Mouse (Mus musculus) spleen, adult 2 months (tissue): ENCODE results near the gene Cat.

Source experiments
- CTCF ChIP-seq: fragments of 200-500 bp; IDR thresholded peaks from 2 replicates; pipeline ENCODE4 v1.5.1; 2011; ENCODE audit warnings: mild to moderate bottlenecking, inconsistent platforms; ENCODE audit not compliant: insufficient read depth, insufficient read length, insufficient replicate concordance; ENCODE audit errors: extremely low read depth
- POLR2A ChIP-seq: fragments of 200-500 bp; IDR thresholded peaks from 2 replicates; pipeline ENCODE4 v1.6.1; 2011; ENCODE audit warnings: low read depth, low read length, inconsistent platforms

DNA sequence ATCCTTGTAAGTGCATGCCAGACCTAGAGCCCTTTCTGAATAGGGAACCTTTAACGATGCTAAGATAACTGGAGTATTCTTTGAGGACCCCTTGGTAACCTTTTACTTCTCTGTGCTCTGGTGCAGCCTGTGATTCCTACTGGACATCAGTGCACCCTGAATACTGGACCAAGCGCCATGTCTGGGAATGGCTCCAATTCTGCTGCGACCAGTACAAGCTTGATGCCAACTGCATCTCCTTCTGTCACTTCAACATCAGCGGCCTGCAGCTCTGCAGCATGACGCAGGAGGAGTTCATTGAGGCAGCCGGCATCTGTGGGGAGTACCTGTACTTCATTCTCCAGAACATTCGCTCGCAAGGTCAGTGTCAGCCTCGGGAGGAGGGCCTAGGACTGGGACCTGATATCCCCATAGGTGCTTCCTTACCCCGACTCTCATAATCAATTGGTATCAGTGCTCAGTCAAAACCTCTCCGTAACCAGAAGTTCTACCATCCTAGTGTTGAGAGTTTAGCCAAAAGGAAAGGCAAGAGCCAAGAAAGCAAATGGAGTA, 45.8 kb downstream of the Cat start:
- no peak for TF ChIP-seq POLR2A
- no peak for TF ChIP-seq CTCF
